Mouse (Mus musculus): ENCODE data around the gene Znrf4. TPM values are rescaled to one million over a fixed set of nuclear protein-coding genes. Genes with fewer than 3 reads are reported as not detected.
A peak's percentile ranks its signal among the peaks of the same experiment; 100 is the strongest.

Znrf4 gene
- total RNA-seq (2014; rRNA removed): not detected in 2 replicates
- polyA plus RNA-seq (2015; fragmentation: Nextera tagmentation; extraction: Ambion mirVana): 0.13 and 0.16 TPM in 2 replicates

DNA sequence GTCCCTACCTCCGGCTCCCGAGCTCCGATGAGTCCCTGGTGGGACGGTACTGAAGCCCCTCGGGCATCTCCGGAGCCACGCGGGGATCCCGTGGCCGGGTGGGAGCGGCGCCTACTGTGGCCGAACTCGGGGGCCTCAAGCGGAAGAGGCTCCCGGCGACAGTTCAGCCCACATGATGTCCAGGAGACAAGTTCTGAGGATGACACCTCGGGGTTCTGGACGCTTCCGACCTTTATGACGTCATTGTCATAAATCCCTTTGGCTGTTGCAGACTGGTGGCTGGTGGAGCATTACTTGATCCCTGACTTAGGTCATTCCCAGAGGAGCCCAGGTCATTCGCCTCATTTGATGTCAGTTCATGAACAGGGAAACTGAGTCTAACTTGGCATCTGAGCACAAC, at the start of gene Znrf4:
TSS of gene Znrf4 (minus strand) at position 122 of the 400 bp plus-strand sequence.
- Histone ChIP-seq H3K4me1 (ENCODE audit: insufficient read depth) (peaks cover 17% of the 10 kb centered on the region), H3K27me3 (ENCODE audit: insufficient read depth, low read length) (no peaks in the 10 kb centered on the region; the same call in 1 of the 2 replicates), H3K9ac (peak within 1 kb of the TSS; percentile 31; the same call in 1 of the 2 replicates), H3K36me3 (ENCODE audit: insufficient read depth) (no peaks in the 10 kb centered on the region), H3K4me3 (ENCODE audit: low read depth, low read length) (peak within 1 kb of the TSS; percentile 19), H3K4me2 (ENCODE audit: low read depth) (peak within 1 kb of the TSS; percentile 41), H3K27ac (ENCODE audit: low read depth, low read length) (no peak within 1 kb of the TSS), H3K9me3 (ENCODE audit: low read length) (no peaks in the 10 kb centered on the region)
- DNase-seq (no peak), ATAC-seq (no peak)
- TF ChIP-seq CTCF (IDR thresholded peaks at IDR 0.05; ENCODE audit: low read depth): no peak
- 74% methylated on average over 22 of the region's 22 CpGs for WGBS

DNA sequence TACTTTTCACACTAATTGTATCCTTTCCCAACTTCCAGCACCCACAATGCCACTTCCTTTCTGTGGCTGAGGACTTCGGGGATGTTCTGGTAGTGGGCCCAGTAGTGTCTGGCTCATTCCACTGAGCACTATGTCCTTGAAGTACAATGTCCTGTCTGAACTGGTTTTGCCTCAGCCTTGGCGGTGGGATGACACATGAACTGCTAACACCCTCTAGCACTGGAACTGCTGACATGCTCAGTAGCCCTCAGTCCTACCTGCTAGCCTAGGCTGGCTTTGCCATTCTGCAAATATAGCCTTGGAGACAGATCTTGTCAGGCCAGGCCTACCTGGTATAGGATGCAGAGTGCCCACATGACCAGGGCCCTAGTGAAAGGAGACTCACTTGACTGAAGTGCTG, 49.6 kb upstream of the Znrf4 start:
- no peaks in the 10 kb centered on the region for H3K4me1 ChIP-seq (ENCODE audit: insufficient read depth)
- H3K9me3 ChIP-seq (ENCODE audit: low read length): no peaks in the 10 kb centered on the region
- H3K27ac ChIP-seq (ENCODE audit: low read depth, low read length): no peak overlapping the region
- TF ChIP-seq CTCF (IDR thresholded peaks at IDR 0.05; ENCODE audit: low read depth): no peak
- no peak for DNase-seq
- 98% methylated on average over 2 of the region's 2 CpGs for WGBS
- H3K9ac ChIP-seq: no peak overlapping the region
- H3K4me3 ChIP-seq (ENCODE audit: low read depth, low read length): no peak overlapping the region
- no peak for ATAC-seq
- no peak overlapping the region for H3K4me2 ChIP-seq (ENCODE audit: low read depth)
- H3K36me3 ChIP-seq (ENCODE audit: insufficient read depth): peaks cover 60% of the 10 kb centered on the region
- H3K27me3 ChIP-seq (ENCODE audit: insufficient read depth, low read length): no peaks in the 10 kb centered on the region

DNA sequence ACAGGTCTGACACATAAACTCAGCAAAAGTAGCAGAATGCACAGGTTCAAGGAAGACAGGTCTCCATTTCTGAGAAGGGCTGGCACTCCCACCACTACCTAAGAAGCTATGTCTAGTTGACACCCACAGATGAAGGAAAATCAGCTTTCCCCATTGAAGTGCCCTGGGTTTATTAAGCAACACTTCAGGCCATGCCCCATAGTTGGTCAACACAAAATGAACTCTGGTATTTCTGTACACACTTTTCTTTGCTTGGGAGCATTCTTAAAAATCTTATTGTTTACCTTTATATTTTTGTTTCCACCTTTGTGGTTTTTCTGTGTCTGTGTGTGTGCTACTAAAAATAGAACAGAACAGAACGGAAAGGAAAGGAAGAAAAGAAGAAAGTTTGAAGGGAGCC, 47.9 kb upstream of the Znrf4 start:
- H3K4me2 ChIP-seq (ENCODE audit: low read depth): no peak overlapping the region
- TF ChIP-seq CTCF (IDR thresholded peaks at IDR 0.05; ENCODE audit: low read depth): no peak
- no peaks in the 10 kb centered on the region for H3K27me3 ChIP-seq (ENCODE audit: insufficient read depth, low read length)
- no peak for DNase-seq
- no peak overlapping the region for H3K9ac ChIP-seq
- H3K9me3 ChIP-seq (ENCODE audit: low read length): no peaks in the 10 kb centered on the region
- no peak overlapping the region for H3K27ac ChIP-seq (ENCODE audit: low read depth, low read length)
- 75% methylated on average over 1 of the region's 1 CpGs for WGBS
- no peak for ATAC-seq
- H3K4me3 ChIP-seq (ENCODE audit: low read depth, low read length): no peak overlapping the region
- H3K4me1 ChIP-seq (ENCODE audit: insufficient read depth): no peaks in the 10 kb centered on the region
- H3K36me3 ChIP-seq (ENCODE audit: insufficient read depth): peaks cover 42% of the 10 kb centered on the region

DNA sequence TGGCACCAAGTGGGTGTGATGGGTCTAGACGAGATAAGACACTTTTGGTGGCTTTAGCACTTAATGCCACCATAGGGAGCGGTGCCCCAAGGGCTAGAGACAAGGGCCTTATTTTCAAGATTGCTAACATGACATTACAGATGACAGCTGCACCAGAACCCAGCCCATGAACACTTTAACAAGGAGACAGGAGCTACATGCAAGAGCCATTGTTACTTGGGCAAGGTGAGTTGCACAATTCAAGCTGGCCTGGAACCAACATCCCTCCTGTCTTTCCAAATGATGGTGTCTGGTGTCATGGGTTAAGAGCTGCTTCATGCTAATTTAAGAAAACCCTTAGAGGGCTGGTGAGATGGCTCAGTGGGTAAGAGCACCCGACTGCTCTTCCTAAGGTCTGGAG, 47.2 kb upstream of the Znrf4 start:
- ATAC-seq: no peak
- H3K27ac ChIP-seq (ENCODE audit: low read depth, low read length): no peak overlapping the region

DNA sequence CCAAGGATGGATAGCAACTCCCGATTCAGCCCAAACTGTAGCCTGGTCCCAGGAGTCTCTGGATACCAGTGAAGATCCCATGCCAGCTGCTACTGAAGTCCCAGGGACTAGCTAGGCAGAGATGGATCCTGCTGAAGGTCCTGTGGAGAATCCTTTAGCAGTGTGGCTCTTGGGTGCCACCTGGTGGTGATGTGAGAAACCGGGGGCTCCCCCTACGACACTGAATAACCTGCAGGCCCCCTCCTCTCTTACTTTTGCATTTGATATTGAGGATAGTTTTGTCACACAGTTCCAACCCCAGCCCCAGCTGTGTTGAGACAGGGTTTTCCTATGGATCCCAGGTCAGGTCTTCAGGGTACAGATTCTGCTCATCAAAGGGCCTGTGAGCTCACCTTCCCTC, 46.2 kb upstream of the Znrf4 start:
- DNase-seq (peak; percentile 82), ATAC-seq (peak; percentile 82)
- 20% methylated on average over 3 of the region's 3 CpGs for WGBS
- H3K4me2 ChIP-seq (ENCODE audit: low read depth): no peak overlapping the region
- no peaks in the 10 kb centered on the region for H3K27me3 ChIP-seq (ENCODE audit: insufficient read depth, low read length)
- TF ChIP-seq CTCF (IDR thresholded peaks at IDR 0.05; ENCODE audit: low read depth): peak; percentile 92
- no peak overlapping the region for H3K4me3 ChIP-seq (ENCODE audit: low read depth, low read length)
- no peaks in the 10 kb centered on the region for H3K4me1 ChIP-seq (ENCODE audit: insufficient read depth)
- peaks cover 25% of the 10 kb centered on the region for H3K36me3 ChIP-seq (ENCODE audit: insufficient read depth)
- no peak overlapping the region for H3K27ac ChIP-seq (ENCODE audit: low read depth, low read length)
- H3K9me3 ChIP-seq (ENCODE audit: low read length): no peaks in the 10 kb centered on the region
- no peak overlapping the region for H3K9ac ChIP-seq

More for the DNA sequence above, 47.2 kb upstream of the Znrf4 start:
- no peak for DNase-seq
- Histone ChIP-seq H3K27me3 (ENCODE audit: insufficient read depth, low read length) (no peaks in the 10 kb centered on the region), H3K9me3 (ENCODE audit: low read length) (no peaks in the 10 kb centered on the region), H3K9ac (no peak overlapping the region), H3K4me2 (ENCODE audit: low read depth) (no peak overlapping the region), H3K36me3 (ENCODE audit: insufficient read depth) (peaks cover 35% of the 10 kb centered on the region), H3K4me1 (ENCODE audit: insufficient read depth) (no peaks in the 10 kb centered on the region), H3K4me3 (ENCODE audit: low read depth, low read length) (no peak overlapping the region)
- no peak for TF ChIP-seq CTCF (IDR thresholded peaks at IDR 0.05; ENCODE audit: low read depth)
- 72% methylated on average over 3 of the region's 3 CpGs for WGBS

DNA sequence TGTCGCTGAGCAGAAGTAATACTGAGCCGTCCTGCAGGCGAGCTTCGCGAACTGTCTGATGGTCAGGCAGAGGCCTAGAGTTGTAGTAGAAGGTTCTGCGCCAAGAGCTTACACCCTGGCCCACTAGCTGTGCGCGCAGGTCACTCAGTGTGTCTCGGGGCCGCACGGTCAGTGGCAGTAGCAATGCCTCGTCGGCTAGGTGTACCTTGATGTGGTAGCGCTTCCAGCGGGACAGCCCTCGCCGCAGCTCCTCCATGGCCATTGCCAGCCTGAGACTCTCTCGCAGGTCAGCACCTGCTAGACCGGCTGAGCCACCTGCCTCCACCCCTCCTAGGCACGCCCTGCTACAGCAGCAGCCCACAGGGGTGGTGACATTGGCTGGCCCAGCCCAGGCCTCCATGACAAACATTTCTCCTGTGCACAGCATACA, 41.9 kb upstream of the Znrf4 start, which contains the start of gene Gm20219:
TSS of gene Gm20219 (minus strand) at position 266 of the 430 bp plus-strand sequence.
- Histone ChIP-seq H3K36me3 (ENCODE audit: insufficient read depth) (no peaks in the 10 kb centered on the region), H3K27ac (ENCODE audit: low read depth, low read length) (no peak within 1 kb of the TSS), H3K9me3 (ENCODE audit: low read length) (no peaks in the 10 kb centered on the region), H3K4me3 (ENCODE audit: low read depth, low read length) (no peak within 1 kb of the TSS), H3K4me1 (ENCODE audit: insufficient read depth) (peaks cover 5% of the 10 kb centered on the region; the same call in 1 of the 2 replicates), H3K27me3 (ENCODE audit: insufficient read depth, low read length) (no peaks in the 10 kb centered on the region), H3K4me2 (ENCODE audit: low read depth) (no peak within 1 kb of the TSS), H3K9ac (no peak within 1 kb of the TSS)
- WGBS: 90% methylated on average over 20 of the region's 20 CpGs
- TF ChIP-seq CTCF (IDR thresholded peaks at IDR 0.05; ENCODE audit: low read depth): no peak
- DNase-seq (no peak), ATAC-seq (no peak)

DNA sequence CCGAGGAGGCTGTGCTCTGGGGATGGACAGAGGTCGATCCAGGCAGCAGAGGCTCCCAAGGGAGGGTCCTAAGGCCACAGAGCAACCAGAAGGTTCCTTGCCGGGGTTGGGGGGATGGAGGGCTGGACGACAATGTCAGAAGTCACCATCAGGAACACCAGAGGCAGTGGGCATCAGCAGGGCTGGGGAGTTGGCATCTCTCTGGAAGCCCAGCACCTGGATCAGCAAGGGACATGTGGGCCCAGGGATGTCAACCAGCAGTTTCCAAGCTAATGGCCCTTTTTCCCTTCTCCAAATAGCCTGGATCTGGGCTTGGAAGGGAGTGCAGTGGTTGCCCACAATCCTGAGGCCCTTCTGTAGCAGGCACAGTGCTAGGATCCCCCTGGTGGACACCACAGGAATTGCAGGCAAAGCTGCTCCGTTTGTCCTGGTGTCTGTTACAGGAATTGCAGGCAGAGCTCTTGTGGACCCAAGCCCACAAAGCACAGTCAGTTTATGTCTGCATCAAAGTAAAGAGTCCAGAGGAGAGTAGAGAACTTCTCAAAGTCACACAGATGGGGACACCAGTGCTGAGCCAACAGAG, 40.6 kb upstream of the Znrf4 start:
- Histone ChIP-seq H3K4me3 (ENCODE audit: low read depth, low read length) (no peak overlapping the region), H3K9ac (no peak overlapping the region), H3K9me3 (ENCODE audit: low read length) (no peaks in the 10 kb centered on the region), H3K36me3 (ENCODE audit: insufficient read depth) (no peaks in the 10 kb centered on the region), H3K4me1 (ENCODE audit: insufficient read depth) (peaks cover 5% of the 10 kb centered on the region; the same call in 1 of the 2 replicates), H3K27me3 (ENCODE audit: insufficient read depth, low read length) (no peaks in the 10 kb centered on the region), H3K27ac (ENCODE audit: low read depth, low read length) (peak overlapping the region; percentile 72), H3K4me2 (ENCODE audit: low read depth) (no peak overlapping the region)
- peak; percentile 100 for TF ChIP-seq CTCF (IDR thresholded peaks at IDR 0.05; ENCODE audit: low read depth)
- WGBS: 48% methylated on average over 5 of the region's 5 CpGs
- peak; percentile 89 for DNase-seq
- peak; percentile 48 for ATAC-seq

Measured in forebrain, postnatal 0 days (tissue).